Mouse (Mus musculus) frontal cortex, adult 2 months (tissue): ENCODE results near the gene Kctd11. TPM values are rescaled to one million over a fixed set of nuclear protein-coding genes. Genes with fewer than 3 reads are reported as not detected.
"Not testable (repeated sequence)": the region's sequence is repeated elsewhere in the genome, so short reads cannot be mapped to it uniquely, and the experiment has no call there.

Experiments
- DNase-seq, 2 experiments: peaks; one replicate each; pipeline ENCODE4 v3.0.0; 2022; ENCODE audit warnings: low spot score in 1 of 2; ENCODE audit errors: extremely low spot score in 1 of 2
- polyA plus RNA-seq: library from polyadenylated mRNA; depleted of rRNA; stranded (reverse); fragments of >200 nt; gene quantifications from 2 replicates; pipeline ENCODE4 v1.2.3, GENCODE M21; 2012; rRNA removed

The Kctd11 gene
- 1.6 and 1.8 TPM in 2 replicates for polyA plus RNA-seq

- DNase-seq = peak in 1 of 2 experiments; percentile 64
Observed at GRCm38 (mm10) chr11:69880853-69881603, at the start of gene Kctd11. TSS of gene Kctd11 (minus strand) at chr11:69881406.

- DNase-seq = not testable (repeated sequence)
Observed at GRCm38 (mm10) chr11:69930176-69930575, 49.0 kb upstream of the Kctd11 start.

GRCm38 (mm10) chr11:69929712-69930111, 48.5 kb upstream of the Kctd11 start:
- DNase-seq = no peak

GRCm38 (mm10) chr11:69927501-69927900, 46.3 kb upstream of the Kctd11 start:
- no peak for DNase-seq

GRCm38 (mm10) chr11:69922796-69923195, 41.6 kb upstream of the Kctd11 start:
- no peak for DNase-seq

- DNase-seq = no peak
Observed at GRCm38 (mm10) chr11:69922012-69922756, 41.0 kb upstream of the Kctd11 start.

GRCm38 (mm10) chr11:69921114-69922011, 40.2 kb upstream of the Kctd11 start, which contains the start of gene Eif5a:
TSS of gene Eif5a (minus strand) at chr11:69921958.
- peak; percentile 100 for DNase-seq

GRCm38 (mm10) chr11:69920266-69921031, 39.2 kb upstream of the Kctd11 start:
- DNase-seq = no peak

GRCm38 (mm10) chr11:69919661-69920265, 38.6 kb upstream of the Kctd11 start:
- DNase-seq = peak in 1 of 2 experiments; percentile 53

GRCm38 (mm10) chr11:69919053-69919452, 37.8 kb upstream of the Kctd11 start:
- DNase-seq = no peak

- no peak for DNase-seq
Observed at GRCm38 (mm10) chr11:69918118-69918517, 36.9 kb upstream of the Kctd11 start.

GRCm38 (mm10) chr11:69917379-69917948, 36.3 kb upstream of the Kctd11 start:
- DNase-seq = no peak

- not testable (repeated sequence) for DNase-seq
Observed at GRCm38 (mm10) chr11:69916652-69917378, 35.6 kb upstream of the Kctd11 start.

- DNase-seq = no peak
Observed at GRCm38 (mm10) chr11:69915667-69916627, 34.7 kb upstream of the Kctd11 start.

- no peak for DNase-seq
Observed at GRCm38 (mm10) chr11:69914917-69915430, 33.8 kb upstream of the Kctd11 start.

- DNase-seq = no peak
Observed at GRCm38 (mm10) chr11:69914372-69914764, 33.2 kb upstream of the Kctd11 start.
